Mouse (Mus musculus) testis, adult 2 months (tissue): ENCODE measurements at regions not wholly inside any gene's neighbourhood (a gene's known extent, or its start where the extent isn't known, plus 50 kb on each side); places are given as distances from the start of the nearest gene placed in this dataset.

Experiments used
- H3K27ac ChIP-seq: fragments of 200-500 bp; 2 replicates; pipeline ENCODE4 v1.5.1; 2012; ENCODE audit warnings: low read depth, low read length; ENCODE audit not compliant: control insufficient read depth, insufficient read depth
- H3K27me3 ChIP-seq: fragments of 200-500 bp; 2 replicates; pipeline ENCODE4 v1.6.1; 2012; ENCODE audit warnings: mild to moderate bottlenecking, low read length, moderate library complexity; ENCODE audit not compliant: control insufficient read depth, insufficient read depth
- H3K36me3 ChIP-seq: fragments of 200-500 bp; 2 replicates; pipeline ENCODE4 v1.6.1; 2012; ENCODE audit warnings: mild to moderate bottlenecking, low read length; ENCODE audit not compliant: control insufficient read depth, insufficient read depth
- H3K4me1 ChIP-seq: fragments of 200-500 bp; 2 replicates; pipeline ENCODE4 v1.6.1; 2012; ENCODE audit warnings: low read length; ENCODE audit not compliant: control insufficient read depth, insufficient read depth
- H3K4me3 ChIP-seq: fragments of 200-500 bp; 2 replicates; pipeline ENCODE4 v1.5.1; 2012; ENCODE audit warnings: low read depth, mild to moderate bottlenecking, low read length, moderate library complexity, mixed read lengths; ENCODE audit not compliant: control insufficient read depth
- CTCF ChIP-seq: fragments of 200-500 bp; IDR thresholded peaks from 2 replicates; pipeline ENCODE4 v1.5.1; 2012; ENCODE audit warnings: low read depth, mild to moderate bottlenecking, inconsistent platforms, low read length, moderate library complexity; ENCODE audit not compliant: control insufficient read depth, insufficient read depth, insufficient replicate concordance
- POLR2A ChIP-seq: fragments of 200-500 bp; IDR thresholded peaks from 2 replicates; pipeline ENCODE4 v1.6.1; 2012; ENCODE audit warnings: low read depth, mild to moderate bottlenecking, inconsistent platforms, low read length, moderate library complexity; ENCODE audit not compliant: control insufficient read depth

- Histone ChIP-seq H3K36me3 (no peaks in the 10 kb centered on the region), H3K4me1 (peaks cover 17% of the 10 kb centered on the region), H3K27ac (no peak overlapping the region), H3K4me3 (no peak overlapping the region), H3K27me3 (peaks cover 9% of the 10 kb centered on the region; the same call in 1 of the 2 replicates)
- TF ChIP-seq POLR2A (no peak), CTCF (no peak)
These were observed 223.4 kb downstream of the Mef2c start for GRCm38 (mm10) chr13:83727051-83727765.

GRCm38 (mm10) chr13:83727766-83728395, 224.0 kb downstream of the Mef2c start:
- Histone ChIP-seq H3K4me1 (peaks cover 20% of the 10 kb centered on the region), H3K4me3 (no peak overlapping the region), H3K27me3 (peaks cover 9% of the 10 kb centered on the region; the same call in 1 of the 2 replicates), H3K36me3 (no peaks in the 10 kb centered on the region), H3K27ac (no peak overlapping the region)
- TF ChIP-seq CTCF (no peak), POLR2A (no peak)

- H3K27me3 ChIP-seq, result peaks cover 9% of the 10 kb centered on the region; the same call in 1 of the 2 replicates
- TF ChIP-seq CTCF, result no peak
- TF ChIP-seq POLR2A, result no peak
- no peaks in the 10 kb centered on the region for H3K36me3 ChIP-seq
- no peak overlapping the region for H3K27ac ChIP-seq
- H3K4me1 ChIP-seq, result peaks cover 22% of the 10 kb centered on the region
- H3K4me3 ChIP-seq, result no peak overlapping the region
These were observed 224.7 kb downstream of the Mef2c start for GRCm38 (mm10) chr13:83728421-83729010.

- Histone ChIP-seq H3K27ac (no peak overlapping the region), H3K27me3 (peaks cover 9% of the 10 kb centered on the region; the same call in 1 of the 2 replicates), H3K36me3 (no peaks in the 10 kb centered on the region), H3K4me3 (no peak overlapping the region; the same call in 1 of the 2 replicates), H3K4me1 (peaks cover 22% of the 10 kb centered on the region)
- TF ChIP-seq POLR2A (no peak), CTCF (no peak)
These were observed 225.6 kb downstream of the Mef2c start for GRCm38 (mm10) chr13:83729331-83730009.

GRCm38 (mm10) chr13:83730155-83730712, 226.4 kb downstream of the Mef2c start:
- no peak overlapping the region for H3K27ac ChIP-seq
- TF ChIP-seq POLR2A (no peak), CTCF (no peak)
- no peaks in the 10 kb centered on the region for H3K36me3 ChIP-seq
- H3K27me3 ChIP-seq, result 0 out of 2 replicates have a peak, but pooled peaks cover 6% of the 10 kb centered on the region
- peak overlapping the region; percentile 84 for H3K4me3 ChIP-seq
- peaks cover 19% of the 10 kb centered on the region for H3K4me1 ChIP-seq

- Histone ChIP-seq H3K27ac (no peak overlapping the region), H3K36me3 (no peaks in the 10 kb centered on the region), H3K4me1 (peaks cover 18% of the 10 kb centered on the region), H3K27me3 (0 out of 2 replicates have a peak, but pooled peaks cover 6% of the 10 kb centered on the region), H3K4me3 (peak overlapping the region; percentile 84)
- no peak for TF ChIP-seq POLR2A
- TF ChIP-seq CTCF, result no peak
These were observed 227.1 kb downstream of the Mef2c start for GRCm38 (mm10) chr13:83730713-83731480.
